Comparison of ENCODE assay signal across 18 mouse cellular contexts in genomic region chr1:152241026-152241425, GRCm38 (mm10).
"Had no signal": no experiment of that assay in that cellular context is flagged by ENCODE, and none has a peak within 500 bp of the region (broad histone marks: within the 10 kb centered on the region; RNA-seq: fewer than 3 reads in every experiment).

No protein-coding gene starts in this region.

- H3K27me3 ChIP-seq: liver, embryonic 13.5 days; liver, embryonic 15.5 days; lung, embryonic 15.5 days; megakaryocyte, embryonic 14.5 days; midbrain, embryonic 13.5 days; midbrain, embryonic 15.5 days; neural tube, embryonic 12.5 days had no signal

- H3K4me3 ChIP-seq: liver, embryonic 13.5 days; liver, embryonic 15.5 days; lung, embryonic 15.5 days; megakaryocyte, embryonic 14.5 days; midbrain, embryonic 13.5 days; midbrain, embryonic 15.5 days; neural tube, embryonic 12.5 days had no signal

- H3K4me1 ChIP-seq: liver, embryonic 13.5 days; liver, embryonic 15.5 days; megakaryocyte, embryonic 14.5 days; midbrain, embryonic 13.5 days; midbrain, embryonic 15.5 days; neural tube, embryonic 12.5 days had no signal

- H3K4me2 ChIP-seq: liver, embryonic 13.5 days; liver, embryonic 15.5 days; lung, embryonic 15.5 days; midbrain, embryonic 11.5 days; midbrain, embryonic 13.5 days; midbrain, embryonic 15.5 days; neural tube, embryonic 12.5 days had no signal

- H3K36me3 ChIP-seq: liver, embryonic 13.5 days; liver, embryonic 15.5 days; lung, embryonic 15.5 days; midbrain, embryonic 13.5 days; midbrain, embryonic 15.5 days; neural tube, embryonic 12.5 days had no signal

- H3K9me3 ChIP-seq: liver, embryonic 13.5 days; liver, embryonic 15.5 days; lung, embryonic 15.5 days; megakaryocyte, embryonic 14.5 days; midbrain, embryonic 13.5 days; midbrain, embryonic 15.5 days; neural tube, embryonic 12.5 days had no signal

- H3K9ac ChIP-seq: liver, embryonic 13.5 days; liver, embryonic 15.5 days; liver, postnatal 0 days; lung, embryonic 15.5 days; midbrain, embryonic 13.5 days; midbrain, embryonic 15.5 days; neural tube, embryonic 12.5 days had no signal

- ATAC-seq: liver, postnatal 0 days; lung, postnatal 0 days; midbrain, embryonic 13.5 days; midbrain, embryonic 15.5 days had no signal

- DNase-seq: liver, embryonic 13.5 days; liver, postnatal 0 days; lung, adult 2 months; lung, postnatal 14 days; lung, postnatal 36 days; spleen, adult 18-20 months; thymus, adult 2 months; thymus, postnatal 25 days; thymus, postnatal 4 days had no signal

- H3K27ac ChIP-seq: liver, embryonic 13.5 days; liver, embryonic 15.5 days; lung, embryonic 15.5 days; macrophage; midbrain, embryonic 13.5 days; midbrain, embryonic 15.5 days; neural tube, embryonic 12.5 days had no signal
